Mouse (Mus musculus): ENCODE results near the gene Ccdc141. TPM values are rescaled to one million over a fixed set of nuclear protein-coding genes. Genes with fewer than 3 reads are reported as not detected.

The Ccdc141 gene
- polyA plus RNA-seq, 1 experiment from 2014 or later, result 3.0 TPM

- Histone ChIP-seq H3K27me3 (ENCODE audit: insufficient read depth, low read length) (no peaks in the 10 kb centered on the region), H3K4me2 (ENCODE audit: low read depth, low read length) (no peak overlapping the region), H3K4me1 (ENCODE audit: insufficient read depth) (no peaks in the 10 kb centered on the region), H3K36me3 (replicated peaks; ENCODE audit: insufficient read depth, low read length) (no peaks in the 10 kb centered on the region), H3K9ac (replicated peaks) (no peak overlapping the region), H3K9me3 (ENCODE audit: low read length) (no peaks in the 10 kb centered on the region), H3K27ac (ENCODE audit: low read depth) (no peak overlapping the region), H3K4me3 (ENCODE audit: low read depth, low read length) (no peak overlapping the region)
- no peak for DNase-seq
- TF ChIP-seq EP300 (IDR thresholded peaks at IDR 0.05; ENCODE audit: low read depth), result no peak
- TF ChIP-seq CTCF (IDR thresholded peaks at IDR 0.05; ENCODE audit: low read depth), result no peak
- no peak for ATAC-seq
- WGBS (ENCODE audit: insufficient replicate concordance), result 83% methylated on average over 4 of the region's 4 CpGs
These were observed 29.9 kb upstream of the Ccdc141 start for GRCm38 (mm10) chr2:77200379-77200778.

DNA sequence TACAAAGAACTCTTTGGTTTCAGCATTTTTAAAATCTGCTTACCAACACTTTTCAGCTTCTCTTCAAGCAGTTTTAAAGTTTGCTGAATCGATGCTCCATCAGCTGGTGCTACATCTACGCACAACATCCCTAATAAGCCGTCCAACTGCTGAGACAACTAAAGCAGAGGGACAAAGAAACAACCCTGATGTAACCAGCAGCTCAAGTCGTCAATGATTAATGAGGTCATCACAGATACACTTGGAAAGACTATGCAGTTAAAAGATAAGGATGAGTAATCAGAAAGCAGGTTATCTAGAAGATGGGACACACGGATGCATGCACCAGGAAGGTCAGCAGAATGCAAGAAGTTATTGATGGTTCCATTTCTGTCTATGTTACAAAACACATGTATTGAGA lies 27.8 kb upstream of the Ccdc141 start:
- H3K4me1 ChIP-seq (ENCODE audit: insufficient read depth), result no peaks in the 10 kb centered on the region
- no peak overlapping the region for H3K4me2 ChIP-seq (ENCODE audit: low read depth, low read length)
- no peaks in the 10 kb centered on the region for H3K27me3 ChIP-seq (ENCODE audit: insufficient read depth, low read length)
- ATAC-seq, result no peak
- WGBS (ENCODE audit: insufficient replicate concordance), result 54% methylated on average over 5 of the region's 5 CpGs
- H3K9me3 ChIP-seq (ENCODE audit: low read length), result no peaks in the 10 kb centered on the region
- H3K36me3 ChIP-seq (replicated peaks; ENCODE audit: insufficient read depth, low read length), result no peaks in the 10 kb centered on the region
- DNase-seq, result no peak
- H3K4me3 ChIP-seq (ENCODE audit: low read depth, low read length), result no peak overlapping the region
- H3K27ac ChIP-seq (ENCODE audit: low read depth), result no peak overlapping the region
- H3K9ac ChIP-seq (replicated peaks), result no peak overlapping the region
- TF ChIP-seq CTCF (IDR thresholded peaks at IDR 0.05; ENCODE audit: low read depth) (no peak), EP300 (IDR thresholded peaks at IDR 0.05; ENCODE audit: low read depth) (no peak)

GRCm38 (mm10) chr2:77196819-77197218 lies 26.4 kb upstream of the Ccdc141 start:
- Histone ChIP-seq H3K4me3 (ENCODE audit: low read depth, low read length) (no peak overlapping the region), H3K4me1 (ENCODE audit: insufficient read depth) (no peaks in the 10 kb centered on the region)

GRCm38 (mm10) chr2:77195056-77195455 lies 24.6 kb upstream of the Ccdc141 start:
- Histone ChIP-seq H3K9ac (replicated peaks) (no peak overlapping the region), H3K4me2 (ENCODE audit: low read depth, low read length) (no peak overlapping the region), H3K36me3 (replicated peaks; ENCODE audit: insufficient read depth, low read length) (no peaks in the 10 kb centered on the region), H3K9me3 (ENCODE audit: low read length) (no peaks in the 10 kb centered on the region), H3K27me3 (ENCODE audit: insufficient read depth, low read length) (no peaks in the 10 kb centered on the region), H3K27ac (ENCODE audit: low read depth) (no peak overlapping the region), H3K4me1 (ENCODE audit: insufficient read depth) (no peaks in the 10 kb centered on the region), H3K4me3 (ENCODE audit: low read depth, low read length) (no peak overlapping the region)
- DNase-seq, result no peak
- no peak for TF ChIP-seq CTCF (IDR thresholded peaks at IDR 0.05; ENCODE audit: low read depth)
- TF ChIP-seq EP300 (IDR thresholded peaks at IDR 0.05; ENCODE audit: low read depth), result no peak
- no peak for ATAC-seq
- 76% methylated on average over 5 of the region's 5 CpGs for WGBS (ENCODE audit: insufficient replicate concordance)

More at GRCm38 (mm10) chr2:77196819-77197218, 26.4 kb upstream of the Ccdc141 start:
- TF ChIP-seq EP300 (IDR thresholded peaks at IDR 0.05; ENCODE audit: low read depth), result no peak
- TF ChIP-seq CTCF (IDR thresholded peaks at IDR 0.05; ENCODE audit: low read depth), result no peak
- Histone ChIP-seq H3K9ac (replicated peaks) (no peak overlapping the region), H3K4me2 (ENCODE audit: low read depth, low read length) (no peak overlapping the region), H3K36me3 (replicated peaks; ENCODE audit: insufficient read depth, low read length) (no peaks in the 10 kb centered on the region), H3K27me3 (ENCODE audit: insufficient read depth, low read length) (no peaks in the 10 kb centered on the region), H3K27ac (ENCODE audit: low read depth) (no peak overlapping the region), H3K9me3 (ENCODE audit: low read length) (no peaks in the 10 kb centered on the region)
- ATAC-seq, result no peak
- DNase-seq, result no peak
- WGBS (ENCODE audit: insufficient replicate concordance), result 68% methylated on average over 4 of the region's 4 CpGs

- Histone ChIP-seq H3K27me3 (ENCODE audit: insufficient read depth, low read length) (no peaks in the 10 kb centered on the region), H3K27ac (ENCODE audit: low read depth) (no peak overlapping the region), H3K4me1 (ENCODE audit: insufficient read depth) (no peaks in the 10 kb centered on the region), H3K4me3 (ENCODE audit: low read depth, low read length) (no peak overlapping the region), H3K9me3 (ENCODE audit: low read length) (no peaks in the 10 kb centered on the region), H3K4me2 (ENCODE audit: low read depth, low read length) (no peak overlapping the region), H3K9ac (replicated peaks) (no peak overlapping the region), H3K36me3 (replicated peaks; ENCODE audit: insufficient read depth, low read length) (no peaks in the 10 kb centered on the region)
- ATAC-seq, result no peak
- no peak for TF ChIP-seq CTCF (IDR thresholded peaks at IDR 0.05; ENCODE audit: low read depth)
- TF ChIP-seq EP300 (IDR thresholded peaks at IDR 0.05; ENCODE audit: low read depth), result no peak
- 78% methylated on average over 3 of the region's 3 CpGs for WGBS (ENCODE audit: insufficient replicate concordance)
- no peak for DNase-seq
These were observed 21.4 kb upstream of the Ccdc141 start for GRCm38 (mm10) chr2:77191811-77192210.

- no peak for DNase-seq
- Histone ChIP-seq H3K27me3 (ENCODE audit: insufficient read depth, low read length) (no peaks in the 10 kb centered on the region), H3K36me3 (replicated peaks; ENCODE audit: insufficient read depth, low read length) (no peaks in the 10 kb centered on the region), H3K9me3 (ENCODE audit: low read length) (no peaks in the 10 kb centered on the region), H3K27ac (ENCODE audit: low read depth) (no peak overlapping the region), H3K4me3 (ENCODE audit: low read depth, low read length) (no peak overlapping the region), H3K9ac (replicated peaks) (no peak overlapping the region), H3K4me1 (ENCODE audit: insufficient read depth) (no peaks in the 10 kb centered on the region), H3K4me2 (ENCODE audit: low read depth, low read length) (no peak overlapping the region)
- TF ChIP-seq CTCF (IDR thresholded peaks at IDR 0.05; ENCODE audit: low read depth) (no peak), EP300 (IDR thresholded peaks at IDR 0.05; ENCODE audit: low read depth) (no peak)
- no peak for ATAC-seq
- 85% methylated on average over 7 of the region's 7 CpGs for WGBS (ENCODE audit: insufficient replicate concordance)
These were observed 20.5 kb upstream of the Ccdc141 start for GRCm38 (mm10) chr2:77190891-77191290.

GRCm38 (mm10) chr2:77190301-77190700 lies 19.9 kb upstream of the Ccdc141 start:
- no peaks in the 10 kb centered on the region for H3K27me3 ChIP-seq (ENCODE audit: insufficient read depth, low read length)
- ATAC-seq (no peak), DNase-seq (no peak)
- H3K4me1 ChIP-seq (ENCODE audit: insufficient read depth), result no peaks in the 10 kb centered on the region
- TF ChIP-seq CTCF (IDR thresholded peaks at IDR 0.05; ENCODE audit: low read depth), result no peak
- no peak for TF ChIP-seq EP300 (IDR thresholded peaks at IDR 0.05; ENCODE audit: low read depth)
- H3K4me2 ChIP-seq (ENCODE audit: low read depth, low read length), result no peak overlapping the region
- 85% methylated on average over 3 of the region's 3 CpGs for WGBS (ENCODE audit: insufficient replicate concordance)
- no peaks in the 10 kb centered on the region for H3K9me3 ChIP-seq (ENCODE audit: low read length)
- no peak overlapping the region for H3K27ac ChIP-seq (ENCODE audit: low read depth)
- no peaks in the 10 kb centered on the region for H3K36me3 ChIP-seq (replicated peaks; ENCODE audit: insufficient read depth, low read length)
- no peak overlapping the region for H3K9ac ChIP-seq (replicated peaks)
- H3K4me3 ChIP-seq (ENCODE audit: low read depth, low read length), result no peak overlapping the region

Measured in liver, postnatal 0 days (tissue).